Mouse (Mus musculus) lung, adult 2 months (tissue): ENCODE measurements around the gene Lgr6.

Source experiments
- CTCF ChIP-seq: fragments of 200-500 bp; IDR thresholded peaks from 2 replicates; pipeline ENCODE4 v1.5.1; 2011; ENCODE audit warnings: mild to moderate bottlenecking, low read length, control low read depth; ENCODE audit not compliant: insufficient read depth
- POLR2A ChIP-seq: fragments of 200-500 bp; IDR thresholded peaks from 2 replicates; pipeline ENCODE4 v1.6.1; 2011; ENCODE audit warnings: low read depth, mild to moderate bottlenecking, control low read depth, low read length, borderline replicate concordance; ENCODE audit errors: extremely low read depth

- no peak for TF ChIP-seq CTCF
- TF ChIP-seq POLR2A, result no peak
These were observed 107.5 kb downstream of the Lgr6 start for GRCm38 (mm10) chr1:134997568-134997967.
